Comparison of ENCODE assay signal across 10 mouse cellular contexts in the genomic region with DNA sequence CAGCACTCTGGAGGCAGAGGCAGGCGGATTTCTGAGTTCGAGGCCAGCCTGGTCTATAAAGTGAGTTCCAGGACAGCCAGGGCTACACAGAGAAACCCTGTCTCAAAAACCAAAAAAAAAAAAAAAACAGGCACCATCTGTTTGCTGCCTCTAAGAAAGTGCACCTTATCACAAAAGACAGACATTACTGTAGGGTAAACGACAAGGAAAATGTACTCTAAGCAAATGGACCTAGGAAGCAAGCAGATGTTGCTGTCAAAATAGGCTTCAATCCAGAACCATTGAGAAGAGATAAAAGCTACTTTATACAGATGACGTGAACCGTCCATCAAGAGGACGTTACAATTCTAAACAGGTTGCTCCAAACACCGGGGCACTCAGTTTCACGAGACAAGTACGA. TPM values are rescaled to one million over a fixed set of nuclear protein-coding genes. Genes with fewer than 3 reads are reported as not detected.
DNase-seq lines count a peak whose midpoint lies in the region; ATAC-seq and TF ChIP-seq lines count a peak whose summit lies in the region.
"Not testable (repeated sequence)": the region's sequence is repeated elsewhere in the genome, so short reads cannot be mapped to it uniquely, and the experiment has no call there.
"Had no signal": no experiment of that assay in that cellular context is flagged by ENCODE, and none has a peak within 500 bp of the region (broad histone marks: within the 10 kb centered on the region; RNA-seq: fewer than 3 reads in every experiment).

No protein-coding gene starts in this region.

- DNase-seq in liver, embryonic 11.5 days (ENCODE audit: low spot score): peak; percentile 26
- peak; percentile 75 to 84 (median 84) for DNase-seq in liver, embryonic 14.5 days (ENCODE audit: low read depth in 3 of 3, low spot score in 3 of 3)
- not testable (repeated sequence) for DNase-seq in liver, postnatal 0 days

- peak; percentile 92 for TF ChIP-seq EP300 in liver, embryonic 14.5 days (IDR thresholded peaks at IDR 0.05; ENCODE audit: low read depth)
- peak; percentile 98 for TF ChIP-seq EP300 in liver, postnatal 0 days (IDR thresholded peaks at IDR 0.05; ENCODE audit: low read depth)

- TF ChIP-seq CTCF in bone marrow, adult 2 months (IDR thresholded peaks at IDR 0.05; ENCODE audit: control insufficient read depth, insufficient read depth, low read length); liver, embryonic 14.5 days (IDR thresholded peaks at IDR 0.05; ENCODE audit: low read depth); liver, postnatal 0 days (IDR thresholded peaks at IDR 0.05; ENCODE audit: low read depth): not testable (repeated sequence)

- not testable (repeated sequence) for H3K4me2 ChIP-seq in heart, embryonic 11.5 days; stomach, embryonic 15.5 days
- H3K4me2 ChIP-seq in liver, embryonic 11.5 days: peak overlapping the region; percentile 38; the same call in 1 of the 2 replicates
- H3K4me2 ChIP-seq in liver, embryonic 14.5 days (ENCODE audit: low read depth): peak overlapping the region; percentile 87
- H3K4me2 ChIP-seq in liver, postnatal 0 days (ENCODE audit: low read depth, low read length): peak overlapping the region; percentile 44

- peaks cover 15% of the 10 kb centered on the region for H3K27me3 ChIP-seq in erythroblast, embryonic 14.5 days (ENCODE audit: control insufficient read depth)
- peaks cover 33% of the 10 kb centered on the region for H3K27me3 ChIP-seq in heart, embryonic 11.5 days (ENCODE audit: control insufficient read depth, insufficient read depth, low read length)
- H3K27me3 ChIP-seq in liver, embryonic 11.5 days (replicated peaks; ENCODE audit: control insufficient read depth, insufficient read depth, low read length): peaks cover 21% of the 10 kb centered on the region
- H3K27me3 ChIP-seq in liver, embryonic 14.5 days (ENCODE audit: control insufficient read depth, insufficient read depth, low read length); liver, postnatal 0 days (ENCODE audit: insufficient read depth, low read length): not testable (repeated sequence)
- H3K27me3 ChIP-seq in stomach, embryonic 15.5 days (replicated peaks): peaks cover 17% of the 10 kb centered on the region

- peaks cover 47% of the 10 kb centered on the region for H3K36me3 ChIP-seq in erythroblast, embryonic 14.5 days (ENCODE audit: control insufficient read depth)
- not testable (repeated sequence) for H3K36me3 ChIP-seq in heart, embryonic 11.5 days (ENCODE audit: control insufficient read depth, insufficient read depth, low read length); liver, embryonic 11.5 days (ENCODE audit: control insufficient read depth, insufficient read depth, low read length); liver, embryonic 14.5 days (replicated peaks; ENCODE audit: control insufficient read depth, insufficient read depth, low read depth); liver, postnatal 0 days (replicated peaks; ENCODE audit: insufficient read depth, low read length); stomach, embryonic 15.5 days

- H3K9me3 ChIP-seq in erythroblast, embryonic 14.5 days (ENCODE audit: control insufficient read depth, low read length); heart, embryonic 11.5 days (replicated peaks; ENCODE audit: control insufficient read depth, low read length); liver, embryonic 11.5 days (ENCODE audit: control insufficient read depth, low read length); liver, embryonic 14.5 days (ENCODE audit: control insufficient read depth, low read length); liver, postnatal 0 days (ENCODE audit: low read length); stomach, embryonic 15.5 days: not testable (repeated sequence)

- H3K4me1 ChIP-seq in bone marrow, adult 2 months (ENCODE audit: control insufficient read depth, insufficient read depth, low read length); heart, embryonic 11.5 days (ENCODE audit: control insufficient read depth, insufficient read depth, low read length); stomach, embryonic 15.5 days: not testable (repeated sequence)
- H3K4me1 ChIP-seq in erythroblast, embryonic 14.5 days (ENCODE audit: control insufficient read depth): peaks cover 82% of the 10 kb centered on the region
- peaks cover 16% of the 10 kb centered on the region; the same call in 1 of the 2 replicates for H3K4me1 ChIP-seq in liver, embryonic 11.5 days (replicated peaks; ENCODE audit: control insufficient read depth, insufficient read depth, low read length)
- H3K4me1 ChIP-seq in liver, embryonic 14.5 days (replicated peaks; ENCODE audit: control insufficient read depth in 2 of 2, insufficient read depth in 2 of 2, low read length in 1 of 2): peaks cover 47 to 55% of the 10 kb centered on the region in 2 experiments
- H3K4me1 ChIP-seq in liver, postnatal 0 days (ENCODE audit: insufficient read depth): peaks cover 25% of the 10 kb centered on the region

- WGBS in bone marrow, adult 2 months: 62% methylated on average over 9 of the region's 9 CpGs
- 68% methylated on average over 9 of the region's 9 CpGs for WGBS in heart, embryonic 11.5 days (ENCODE audit: insufficient replicate concordance)
- 47% methylated on average over 9 of the region's 9 CpGs for WGBS in liver, embryonic 11.5 days
- 25% methylated on average over 9 of the region's 9 CpGs for WGBS in liver, embryonic 14.5 days (ENCODE audit: insufficient replicate concordance)
- WGBS in liver, postnatal 0 days (ENCODE audit: insufficient replicate concordance): 51% methylated on average over 9 of the region's 9 CpGs
- 62% methylated on average over 9 of the region's 9 CpGs for WGBS in stomach, embryonic 15.5 days

- H3K27ac ChIP-seq in bone marrow, adult 2 months (ENCODE audit: control insufficient read depth, insufficient read depth, low read depth, low read length, poor library complexity): peak overlapping the region; percentile 58; the same call in 1 of the 2 replicates
- peak overlapping the region; percentile 50; the same call in 1 of the 2 replicates for H3K27ac ChIP-seq in heart, embryonic 11.5 days (ENCODE audit: low read depth, low read length)
- H3K27ac ChIP-seq in liver, embryonic 11.5 days (ENCODE audit: low read depth, low read length): peak overlapping the region; percentile 67
- peak overlapping the region; percentile 94 for H3K27ac ChIP-seq in liver, embryonic 14.5 days
- H3K27ac ChIP-seq in liver, postnatal 0 days (ENCODE audit: low read depth): peak overlapping the region; percentile 69
- H3K27ac ChIP-seq in stomach, embryonic 15.5 days: not testable (repeated sequence)

- not testable (repeated sequence) for H3K9ac ChIP-seq in heart, embryonic 11.5 days (ENCODE audit: low read depth, low read length); liver, embryonic 11.5 days (ENCODE audit: low read depth, low read length); liver, postnatal 0 days (replicated peaks); stomach, embryonic 15.5 days
- peak overlapping the region; percentile 64 for H3K9ac ChIP-seq in liver, embryonic 14.5 days (replicated peaks)

- ATAC-seq in common myeloid progenitor, adult 5-6 weeks (replicated peaks; ENCODE audit: low read depth, poor library complexity, severe bottlenecking): peak; percentile 55
- ATAC-seq in heart, embryonic 11.5 days (replicated peaks; ENCODE audit: insufficient number of reproducible peaks, low FRiP score, low TSS enrichment): peak; percentile 36; the same call in 1 of the 2 replicates
- ATAC-seq in liver, embryonic 11.5 days (replicated peaks; ENCODE audit: low FRiP score): peak; percentile 82
- ATAC-seq in liver, embryonic 14.5 days (ENCODE audit: insufficient read depth): peak; percentile 64
- ATAC-seq in liver, postnatal 0 days: peak; percentile 82
- ATAC-seq in stomach, embryonic 15.5 days (ENCODE audit: insufficient read depth, low FRiP score, low read depth): peak; percentile 69; the same call in 1 of the 2 replicates

- H3K4me3 ChIP-seq in bone marrow, adult 2 months (replicated peaks; ENCODE audit: control insufficient read depth, low read depth, low read length); heart, embryonic 11.5 days (ENCODE audit: low read depth, low read length); liver, embryonic 11.5 days (ENCODE audit: low read depth, low read length); liver, postnatal 0 days (ENCODE audit: low read depth, low read length); stomach, embryonic 15.5 days (replicated peaks): not testable (repeated sequence)
- peak overlapping the region; percentile 71 for H3K4me3 ChIP-seq in erythroblast, embryonic 14.5 days (replicated peaks)
- H3K4me3 ChIP-seq in liver, embryonic 14.5 days (ENCODE audit: insufficient read depth in 1 of 2, low read depth in 2 of 2, low read length in 2 of 2): peak overlapping the region in 1 of 2 experiments; percentile 72; a peak in 3 of 4 replicates

- not testable (repeated sequence) for TF ChIP-seq POLR2A in bone marrow, adult 2 months (IDR thresholded peaks at IDR 0.05; ENCODE audit: borderline replicate concordance, control insufficient read depth, low read depth, low read length)

RNA-seq across cellular contexts. Expression of a gene that starts 24.2 kb away (rescaled TPM):
- polyA plus RNA-seq in bone marrow, adult 2 months (2011; ENCODE audit: insufficient read depth, insufficient read length, low replicate concordance, missing spikeins): 6.1 and 9.1 TPM in 2 replicates
- 0.53 and 1.3 TPM in 2 replicates for total RNA-seq in common myeloid progenitor, adult 5-6 weeks (2017)
- 7.6 and 10.1 TPM in 2 replicates for polyA plus RNA-seq in erythroblast, embryonic 14.5 days (2012)
- 4.3 and 4.4 TPM in 2 replicates for polyA plus RNA-seq in heart, embryonic 11.5 days (2014; fragmentation: Nextera tagmentation; extraction: Ambion mirVana)
- polyA plus RNA-seq in liver, embryonic 11.5 days (2014; fragmentation: Nextera tagmentation; extraction: Ambion mirVana): 1.3 and 2.0 TPM in 2 replicates
- polyA plus RNA-seq in liver, embryonic 14.5 days (2012; rRNA removed): 1.8 and 2.4 TPM in 2 replicates
- polyA plus RNA-seq in liver, embryonic 14.5 days (2014; fragmentation: Nextera tagmentation; extraction: Ambion mirVana): 1.8 and 1.9 TPM in 2 replicates
- polyA plus RNA-seq in liver, postnatal 0 days (2015; fragmentation: Nextera tagmentation; extraction: Ambion mirVana): 2.1 and 2.8 TPM in 2 replicates
- 1.3 and 1.7 TPM in 2 replicates for polyA plus RNA-seq in stomach, embryonic 15.5 days (2015; fragmentation: Nextera tagmentation; extraction: Ambion mirVana)
- polyA plus RNA-seq: CD4-positive, CD25-positive, alpha-beta regulatory T cell, adult 4 months; inflammation-experienced regulatory T-cells, adult 6 months had no signal

RNA-seq across cellular contexts. Expression of a gene that starts 25.3 kb away (rescaled TPM):
- 103 and 126 TPM in 2 replicates for polyA plus RNA-seq in bone marrow, adult 2 months (2011; ENCODE audit: insufficient read depth, insufficient read length, low replicate concordance, missing spikeins)
- 77.4 and 101 TPM in 2 replicates for total RNA-seq in common myeloid progenitor, adult 5-6 weeks (2017)
- 23.8 and 29.4 TPM in 2 replicates for polyA plus RNA-seq in erythroblast, embryonic 14.5 days (2012)
- 89.6 and 96.3 TPM in 2 replicates for polyA plus RNA-seq in heart, embryonic 11.5 days (2014; fragmentation: Nextera tagmentation; extraction: Ambion mirVana)
- polyA plus RNA-seq in liver, embryonic 11.5 days (2014; fragmentation: Nextera tagmentation; extraction: Ambion mirVana): 117 and 130 TPM in 2 replicates
- polyA plus RNA-seq in liver, embryonic 14.5 days (2012; rRNA removed): 40.9 and 69.6 TPM in 2 replicates
- polyA plus RNA-seq in liver, embryonic 14.5 days (2014; fragmentation: Nextera tagmentation; extraction: Ambion mirVana): 145 and 153 TPM in 2 replicates
- polyA plus RNA-seq in liver, postnatal 0 days (2015; fragmentation: Nextera tagmentation; extraction: Ambion mirVana): 119 and 126 TPM in 2 replicates
- polyA plus RNA-seq in stomach, embryonic 15.5 days (2015; fragmentation: Nextera tagmentation; extraction: Ambion mirVana): 85.6 and 87.6 TPM in 2 replicates
